Mouse (Mus musculus): ENCODE measurements around the gene Trappc13.

- no peak for TF ChIP-seq CTCF (IDR thresholded peaks at IDR 0.05; ENCODE audit: extremely low read depth, insufficient read length, insufficient replicate concordance, low read depth, low read length)
- no peak for TF ChIP-seq POLR2A (IDR thresholded peaks at IDR 0.05; ENCODE audit: low read depth, low read length)
Measured at GRCm38 (mm10) chr13:104112266-104112900, 65.9 kb downstream of the Trappc13 start.

Data from small intestine, adult 2 months (tissue).